8 mouse cellular contexts compared by ENCODE assay signal in the genomic region with DNA sequence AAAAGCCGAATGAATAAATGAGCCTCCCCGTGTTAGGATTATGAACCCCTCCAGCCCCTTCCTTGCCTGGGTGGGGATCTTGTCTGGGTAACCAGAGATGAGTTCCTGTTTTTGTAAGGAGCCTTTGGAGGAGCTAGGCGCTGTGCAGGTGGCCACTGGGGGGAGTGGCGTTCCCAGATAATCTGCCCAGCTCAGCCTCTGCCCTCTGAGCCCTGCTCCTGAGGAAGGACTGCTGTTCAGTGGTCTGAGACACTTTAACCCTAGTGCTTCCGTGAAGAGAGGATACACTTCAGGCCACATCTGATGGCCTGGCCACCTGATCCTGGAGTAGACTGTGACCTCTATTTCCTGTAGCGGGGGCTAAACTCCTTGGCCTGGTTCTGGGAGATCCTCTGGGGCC. TPM values are rescaled to one million over a fixed set of nuclear protein-coding genes. Genes with fewer than 3 reads are reported as not detected.
DNase-seq lines count a peak whose midpoint lies in the region; ATAC-seq and TF ChIP-seq lines count a peak whose summit lies in the region.

No protein-coding gene starts in this region.

- peak; percentile 50 for TF ChIP-seq CTCF in cerebellum, adult 2 months (IDR thresholded peaks at IDR 0.05; ENCODE audit: borderline replicate concordance, insufficient read depth, low read depth, low read length)
- peak in 1 of 2 experiments; percentile 54; a peak in 2 of 4 replicates for TF ChIP-seq CTCF in CH12.LX (conservative IDR thresholded peaks at IDR 0.05 in 1 of 2, IDR thresholded peaks at IDR 0.05 in 1 of 2; ENCODE audit: low read depth in 2 of 2, low read length in 2 of 2)

- H3K4me1 ChIP-seq in cerebellum, adult 2 months (ENCODE audit: control insufficient read depth, insufficient read depth, low read length): no peaks in the 10 kb centered on the region
- peaks cover 0 to 6% of the 10 kb centered on the region in 2 experiments; a peak in 2 of 4 replicates for H3K4me1 ChIP-seq in CH12.LX (ENCODE audit: control insufficient read depth in 1 of 2, insufficient read depth in 2 of 2)
- H3K4me1 ChIP-seq in limb, embryonic 11.5 days (ENCODE audit: control insufficient read depth, insufficient read depth, low read length): no peaks in the 10 kb centered on the region
- H3K4me1 ChIP-seq in midbrain, embryonic 16.5 days (ENCODE audit: control insufficient read depth, insufficient read depth, low read length): no peaks in the 10 kb centered on the region; the same call in 1 of the 2 replicates

- H3K27me3 ChIP-seq in cerebellum, adult 2 months (ENCODE audit: control insufficient read depth, insufficient read depth, low read length): no peaks in the 10 kb centered on the region; the same call in 1 of the 2 replicates
- peaks cover 41% of the 10 kb centered on the region for H3K27me3 ChIP-seq in CH12.LX (replicated peaks)
- no peaks in the 10 kb centered on the region for H3K27me3 ChIP-seq in limb, embryonic 11.5 days (ENCODE audit: control insufficient read depth, insufficient read depth, low read length)
- H3K27me3 ChIP-seq in midbrain, embryonic 16.5 days (ENCODE audit: control insufficient read depth, insufficient read depth, low read depth, low read length): no peaks in the 10 kb centered on the region

- 35% methylated on average over 6 of the region's 6 CpGs for WGBS in cerebellum, adult 2 months
- 16% methylated on average over 6 of the region's 6 CpGs for WGBS in limb, embryonic 11.5 days
- 11% methylated on average over 6 of the region's 6 CpGs for WGBS in midbrain, embryonic 16.5 days

- no peak overlapping the region for H3K9ac ChIP-seq in CH12.LX (ENCODE audit: insufficient read depth, low read depth)
- H3K9ac ChIP-seq in limb, embryonic 11.5 days (ENCODE audit: low read length): no peak overlapping the region
- no peak overlapping the region for H3K9ac ChIP-seq in midbrain, embryonic 16.5 days (ENCODE audit: low read depth, low read length)

- TF ChIP-seq EP300 in CH12.LX (IDR thresholded peaks at IDR 0.05; ENCODE audit: low read length): no peak

- H3K4me2 ChIP-seq in CH12.LX (ENCODE audit: insufficient read depth, low read depth, poor library complexity, severe bottlenecking): no peak overlapping the region
- H3K4me2 ChIP-seq in limb, embryonic 11.5 days (ENCODE audit: low read depth, severe bottlenecking): no peak overlapping the region
- no peak overlapping the region for H3K4me2 ChIP-seq in midbrain, embryonic 16.5 days (ENCODE audit: low read length)

- in situ Hi-C loops in CH12.LX (cut with MboI; ENCODE audit: low pct_ligation_motif_present, low pct_unique_long_range_greater_than_20kb, low sequenced_read_pairs): no loop called here

- intact Hi-C loops in left cerebral cortex, postnatal 25 days (cut with DNase I): loop anchor here (2.0 to 10.0 kb wide), 2 partner anchors 252 to 386 kb away; no protein-coding TSS in a partner anchor

- TF ChIP-seq POLR2A in cerebellum, adult 2 months (IDR thresholded peaks at IDR 0.05; ENCODE audit: borderline replicate concordance, insufficient read depth, low read length): no peak
- TF ChIP-seq POLR2A in CH12.LX (IDR thresholded peaks at IDR 0.05; ENCODE audit: low read depth, low read length): no peak

- no peaks in the 10 kb centered on the region for H3K36me3 ChIP-seq in CH12.LX (replicated peaks in 1 of 2; ENCODE audit: control insufficient read depth in 1 of 2, insufficient read depth in 1 of 2, low read length in 1 of 2)
- H3K36me3 ChIP-seq in limb, embryonic 11.5 days (ENCODE audit: control insufficient read depth, insufficient read depth, low read length): no peaks in the 10 kb centered on the region
- no peaks in the 10 kb centered on the region for H3K36me3 ChIP-seq in midbrain, embryonic 16.5 days (ENCODE audit: control insufficient read depth, insufficient read depth, low read length)

- H3K27ac ChIP-seq in cerebellum, adult 2 months (ENCODE audit: insufficient read depth, low read length): no peak overlapping the region
- no peak overlapping the region for H3K27ac ChIP-seq in CH12.LX (ENCODE audit: insufficient read depth, low read depth)
- H3K27ac ChIP-seq in limb, embryonic 11.5 days (replicated peaks; ENCODE audit: low read depth, low read length): no peak overlapping the region
- H3K27ac ChIP-seq in midbrain, embryonic 16.5 days (ENCODE audit: low read length): no peak overlapping the region

- peak; percentile 90 for ATAC-seq in granulocyte monocyte progenitor cell, adult 5-6 weeks (replicated peaks; ENCODE audit: poor library complexity, severe bottlenecking)
- ATAC-seq in limb, embryonic 11.5 days (ENCODE audit: insufficient number of reproducible peaks, low FRiP score, low TSS enrichment, low read depth): no peak
- peak; percentile 64 for ATAC-seq in midbrain, embryonic 16.5 days

- TF ChIP-seq RAD21 in CH12.LX (IDR thresholded peaks at IDR 0.05; ENCODE audit: low read depth, low read length): peak; percentile 53

- H3K9me3 ChIP-seq in CH12.LX (replicated peaks; ENCODE audit: low read length): peaks cover 8% of the 10 kb centered on the region
- no peaks in the 10 kb centered on the region for H3K9me3 ChIP-seq in limb, embryonic 11.5 days (ENCODE audit: control insufficient read depth, low read length)
- H3K9me3 ChIP-seq in midbrain, embryonic 16.5 days (replicated peaks; ENCODE audit: control insufficient read depth, low read length, poor library complexity, severe bottlenecking): no peaks in the 10 kb centered on the region

- DNase-seq in cerebellum, adult 2 months: no peak
- DNase-seq in cerebellum, adult 9-11 months: no peak
- no peak for DNase-seq in CH12.LX (ENCODE audit: extremely low read depth)
- DNase-seq in limb, embryonic 11.5 days (ENCODE audit: low spot score): peak; percentile 67
- DNase-seq in spleen, postnatal 4 days (ENCODE audit: low spot score in 2 of 2): no peak
- DNase-seq in left cerebral cortex, postnatal 25 days (ENCODE audit: low spot score in 2 of 2): no peak

- dilution Hi-C loops in CH12.LX (cut with MboI; ENCODE audit: extremely low pct_ligation_motif_present, extremely low pct_unique_long_range_greater_than_20kb, low sequenced_read_pairs): no loop called here

- no peak overlapping the region for H3K4me3 ChIP-seq in cerebellum, adult 2 months (replicated peaks; ENCODE audit: insufficient read depth, low read depth, low read length)
- H3K4me3 ChIP-seq in CH12.LX (replicated peaks in 1 of 3; ENCODE audit: low read depth in 2 of 3, low read length in 2 of 3, poor library complexity in 1 of 3): no peak overlapping the region
- no peak overlapping the region for H3K4me3 ChIP-seq in limb, embryonic 11.5 days (ENCODE audit: low read depth, low read length)
- no peak overlapping the region for H3K4me3 ChIP-seq in midbrain, embryonic 16.5 days (ENCODE audit: low read depth, low read length)

- H3K79me2 ChIP-seq in CH12.LX (replicated peaks; ENCODE audit: control insufficient read depth, extremely low read depth, insufficient read depth, poor library complexity, severe bottlenecking): no peaks in the 10 kb centered on the region

TF ChIP-seq in CH12.LX, 34 proteins besides CTCF, POLR2A, EP300 and RAD21:
- TF ChIP-seq POLR2AphosphoS2 (IDR thresholded peaks at IDR 0.05; ENCODE audit: low read depth, low read length) (no peak), SMC3 (IDR thresholded peaks at IDR 0.05; ENCODE audit: low read depth, low read length) (peak; percentile 47), ELF1 (IDR thresholded peaks at IDR 0.05; ENCODE audit: low read depth, low read length) (no peak), MAX (IDR thresholded peaks at IDR 0.05; ENCODE audit: low read length) (no peak), TBP (conservative IDR thresholded peaks at IDR 0.05; ENCODE audit: low read depth, low read length) (no peak)
TF ChIP-seq in CH12.LX: peak in this region for 1.

RNA-seq across cellular contexts. Expression of gene Brd7, which starts 7.2 kb away (rescaled TPM):
- 69.8 and 70.0 TPM in 2 replicates for polyA plus RNA-seq in cerebellum, adult 2 months (2012; rRNA removed)
- 46.3 and 46.6 TPM in 2 replicates for total RNA-seq in CH12.LX (2012; rRNA removed)
- 31.9 and 41.1 TPM in 2 replicates for total RNA-seq in CH12.LX (2014; rRNA removed)
- polyA plus RNA-seq in CH12.LX (2012; ENCODE audit: insufficient read length, low read depth): 106 and 134 TPM in 2 replicates
- total RNA-seq in granulocyte monocyte progenitor cell, adult 5-6 weeks (2014; fragmentation: Nextera tagmentation): 75.7 and 92.5 TPM in 2 replicates
- total RNA-seq in granulocyte monocyte progenitor cell, adult 5-6 weeks (2017): 70.1 and 74.2 TPM in 2 replicates
- polyA plus RNA-seq in limb, embryonic 11.5 days (2014; fragmentation: Nextera tagmentation; extraction: Ambion mirVana): 108 and 112 TPM in 2 replicates
- polyA plus RNA-seq in midbrain, embryonic 16.5 days (2015; fragmentation: Nextera tagmentation; extraction: Ambion mirVana): 57.8 and 66.0 TPM in 2 replicates
- 10 to 100 TPM; 52.3 to 56.4 TPM for total RNA-seq in left cerebral cortex, postnatal 25 days (2021)
